25 mouse cellular contexts compared by ENCODE assay signal in the genomic region with DNA sequence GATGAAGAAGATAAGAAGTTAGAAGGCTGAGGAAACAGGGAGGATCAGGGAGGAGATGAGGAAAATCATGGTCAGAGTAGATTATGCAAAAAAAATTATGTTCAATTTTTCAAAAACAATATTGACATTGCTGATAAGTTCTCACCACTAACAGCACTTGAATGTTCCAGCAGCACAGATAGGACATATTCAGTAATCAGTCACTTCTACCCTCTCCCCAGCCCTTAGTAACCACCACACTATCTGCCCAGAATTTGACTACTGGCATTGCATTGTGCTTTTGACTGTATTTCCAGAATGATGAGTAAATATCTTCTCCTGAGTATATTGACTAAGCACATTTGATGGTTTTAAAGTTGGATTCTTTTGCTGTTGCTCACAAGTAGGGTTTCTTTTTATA.
DNase-seq lines count a peak whose midpoint lies in the region; ATAC-seq and TF ChIP-seq lines count a peak whose summit lies in the region.
"Had no signal": no experiment of that assay in that cellular context is flagged by ENCODE, and none has a peak within 500 bp of the region (broad histone marks: within the 10 kb centered on the region; RNA-seq: fewer than 3 reads in every experiment).

No protein-coding gene starts in this region.

- no peak overlapping the region for H3K27ac ChIP-seq in liver, embryonic 11.5 days (ENCODE audit: low read depth, low read length)
- no peak overlapping the region for H3K27ac ChIP-seq in liver, embryonic 13.5 days
- no peak overlapping the region for H3K27ac ChIP-seq in liver, postnatal 0 days (ENCODE audit: low read depth)
- H3K27ac ChIP-seq in limb, embryonic 10.5 days = no peak overlapping the region
- no peak overlapping the region for H3K27ac ChIP-seq in forebrain, embryonic 14.5 days (ENCODE audit: low read depth, low read length)
- H3K27ac ChIP-seq: embryonic facial prominence, embryonic 10.5 days; embryonic facial prominence, embryonic 13.5 days; forebrain, embryonic 12.5 days; gastrocnemius, adult 2 months; hindbrain, embryonic 12.5 days; hindbrain, embryonic 15.5 days had no signal

- no peak for DNase-seq in liver, embryonic 11.5 days (ENCODE audit: low spot score)
- no peak for DNase-seq in liver
- DNase-seq in liver, embryonic 13.5 days = no peak
- DNase-seq in liver, postnatal 0 days = no peak
- DNase-seq in limb, embryonic 10.5 days (ENCODE audit: low spot score) = no peak
- no peak for DNase-seq in forebrain, embryonic 14.5 days (ENCODE audit: low spot score)
- DNase-seq: adrenal gland, postnatal 10 days; adrenal gland, postnatal 36 days; cerebellum, adult 11-12 months; cerebellum, adult 8-10 months; cerebellum, postnatal 10 days; cerebellum, postnatal 36 days; embryo, embryonic 11 days; gastrocnemius, adult 2 months; gastrocnemius, postnatal 14 days; heart, adult 11 months had no signal

- ATAC-seq in liver, embryonic 11.5 days (replicated peaks; ENCODE audit: low FRiP score) = peak; percentile 57
- ATAC-seq in liver, embryonic 13.5 days (ENCODE audit: low read depth) = peak; percentile 83
- peak; percentile 47 for ATAC-seq in liver, postnatal 0 days
- no peak for ATAC-seq in forebrain, embryonic 14.5 days
- ATAC-seq: forebrain, embryonic 16.5 days; Patski had no signal

- peak; percentile 53; the same call in 1 of the 2 replicates for TF ChIP-seq EP300 in liver, postnatal 0 days (IDR thresholded peaks at IDR 0.05; ENCODE audit: low read depth)

- H3K4me1 ChIP-seq in liver, embryonic 11.5 days (replicated peaks; ENCODE audit: control insufficient read depth, insufficient read depth, low read length) = peaks cover 2% of the 10 kb centered on the region; the same call in 1 of the 2 replicates
- peaks cover 45% of the 10 kb centered on the region for H3K4me1 ChIP-seq in liver, embryonic 13.5 days (replicated peaks)
- H3K4me1 ChIP-seq in liver, postnatal 0 days (ENCODE audit: insufficient read depth) = peaks cover 3% of the 10 kb centered on the region
- H3K4me1 ChIP-seq in limb, embryonic 10.5 days = peaks cover 17% of the 10 kb centered on the region
- peaks cover 15% of the 10 kb centered on the region; the same call in 1 of the 2 replicates for H3K4me1 ChIP-seq in forebrain, embryonic 14.5 days (ENCODE audit: control insufficient read depth, insufficient read depth, low read length)

- TF ChIP-seq CTCF in liver, postnatal 0 days (IDR thresholded peaks at IDR 0.05; ENCODE audit: low read depth) = no peak

- H3K4me2 ChIP-seq in liver, embryonic 11.5 days = no peak overlapping the region
- H3K4me2 ChIP-seq in liver, embryonic 13.5 days = no peak overlapping the region
- no peak overlapping the region for H3K4me2 ChIP-seq in liver, postnatal 0 days (ENCODE audit: low read depth, low read length)
- no peak overlapping the region for H3K4me2 ChIP-seq in forebrain, embryonic 14.5 days (ENCODE audit: low read length)
- H3K4me2 ChIP-seq: embryonic facial prominence, embryonic 13.5 days; forebrain, embryonic 12.5 days; heart, embryonic 11.5 days; hindbrain, embryonic 12.5 days; hindbrain, embryonic 15.5 days had no signal

- no peaks in the 10 kb centered on the region for H3K9me3 ChIP-seq in liver, embryonic 11.5 days (ENCODE audit: control insufficient read depth, low read length)
- H3K9me3 ChIP-seq in liver, embryonic 13.5 days (replicated peaks) = no peaks in the 10 kb centered on the region
- H3K9me3 ChIP-seq in liver, postnatal 0 days (ENCODE audit: low read length) = no peaks in the 10 kb centered on the region
- H3K9me3 ChIP-seq in limb, embryonic 10.5 days (replicated peaks) = no peaks in the 10 kb centered on the region
- H3K9me3 ChIP-seq in forebrain, embryonic 14.5 days (replicated peaks; ENCODE audit: control insufficient read depth, low read length) = no peaks in the 10 kb centered on the region
- H3K9me3 ChIP-seq: embryonic facial prominence, embryonic 10.5 days; embryonic facial prominence, embryonic 13.5 days; forebrain, embryonic 12.5 days; hindbrain, embryonic 12.5 days; hindbrain, embryonic 15.5 days had no signal

- no peak overlapping the region for H3K4me3 ChIP-seq in liver, embryonic 11.5 days (ENCODE audit: low read depth, low read length)
- H3K4me3 ChIP-seq in liver, embryonic 13.5 days (replicated peaks) = no peak overlapping the region
- H3K4me3 ChIP-seq in liver, postnatal 0 days (ENCODE audit: low read depth, low read length) = no peak overlapping the region
- no peak overlapping the region for H3K4me3 ChIP-seq in limb, embryonic 10.5 days
- H3K4me3 ChIP-seq in forebrain, embryonic 14.5 days (ENCODE audit: low read depth, low read length) = no peak overlapping the region
- H3K4me3 ChIP-seq: embryonic facial prominence, embryonic 10.5 days; embryonic facial prominence, embryonic 13.5 days; erythroblast, embryonic 14.5 days; forebrain, embryonic 12.5 days; gastrocnemius, adult 2 months; hindbrain, embryonic 12.5 days; hindbrain, embryonic 15.5 days had no signal

- H3K9ac ChIP-seq in liver, embryonic 11.5 days (ENCODE audit: low read depth, low read length) = no peak overlapping the region
- no peak overlapping the region for H3K9ac ChIP-seq in liver, embryonic 13.5 days
- no peak overlapping the region for H3K9ac ChIP-seq in liver, postnatal 0 days (replicated peaks)
- no peak overlapping the region for H3K9ac ChIP-seq in forebrain, embryonic 14.5 days (ENCODE audit: low read length)
- H3K9ac ChIP-seq: embryonic facial prominence, embryonic 13.5 days; forebrain, embryonic 12.5 days; hindbrain, embryonic 12.5 days; hindbrain, embryonic 15.5 days had no signal

- H3K27me3 ChIP-seq in liver, embryonic 11.5 days (replicated peaks; ENCODE audit: control insufficient read depth, insufficient read depth, low read length) = 0 out of 2 replicates have a peak, but pooled peaks cover under 1% of the 10 kb centered on the region
- peaks cover 4% of the 10 kb centered on the region; the same call in 1 of the 2 replicates for H3K27me3 ChIP-seq in liver, embryonic 13.5 days
- H3K27me3 ChIP-seq in liver, postnatal 0 days (ENCODE audit: insufficient read depth, low read length) = no peaks in the 10 kb centered on the region
- no peaks in the 10 kb centered on the region for H3K27me3 ChIP-seq in limb, embryonic 10.5 days (ENCODE audit: low read depth, poor library complexity, severe bottlenecking)
- H3K27me3 ChIP-seq in forebrain, embryonic 14.5 days (replicated peaks; ENCODE audit: control insufficient read depth, insufficient read depth, low read length) = no peaks in the 10 kb centered on the region
- H3K27me3 ChIP-seq: embryonic facial prominence, embryonic 13.5 days; hindbrain, embryonic 15.5 days had no signal

- H3K36me3 ChIP-seq in liver, embryonic 11.5 days (ENCODE audit: control insufficient read depth, insufficient read depth, low read length) = no peaks in the 10 kb centered on the region
- no peaks in the 10 kb centered on the region for H3K36me3 ChIP-seq in liver, embryonic 13.5 days
- no peaks in the 10 kb centered on the region for H3K36me3 ChIP-seq in liver, postnatal 0 days (replicated peaks; ENCODE audit: insufficient read depth, low read length)
- no peaks in the 10 kb centered on the region for H3K36me3 ChIP-seq in limb, embryonic 10.5 days
- no peaks in the 10 kb centered on the region for H3K36me3 ChIP-seq in forebrain, embryonic 14.5 days (ENCODE audit: control insufficient read depth, insufficient read depth, low read length)
- H3K36me3 ChIP-seq: embryonic facial prominence, embryonic 10.5 days; embryonic facial prominence, embryonic 13.5 days; forebrain, embryonic 12.5 days; hindbrain, embryonic 12.5 days; hindbrain, embryonic 15.5 days had no signal
